In the genomic region with DNA sequence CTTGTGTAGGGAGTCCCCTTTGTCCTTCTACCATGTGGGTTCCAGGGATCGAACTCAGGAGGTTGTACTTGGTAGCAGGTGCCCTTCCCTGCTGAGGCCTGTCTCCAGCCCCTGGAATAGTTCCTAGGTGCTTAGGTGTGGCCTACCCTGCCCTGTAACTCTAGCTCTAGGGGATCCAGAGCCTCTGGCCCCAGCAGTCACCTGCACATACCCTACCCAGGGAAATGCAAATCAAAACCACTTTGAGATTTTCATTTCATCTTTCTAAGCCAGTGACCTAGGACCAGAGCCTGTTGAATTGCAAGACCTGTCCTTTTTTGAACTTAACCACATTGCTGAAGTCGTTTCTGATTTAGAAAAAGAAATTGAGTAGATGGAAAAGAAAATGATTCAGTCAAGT, we compare ENCODE assay signal across 11 mouse cellular contexts. TPM values are rescaled to one million over a fixed set of nuclear protein-coding genes. Genes with fewer than 3 reads are reported as not detected.
DNase-seq lines count a peak whose midpoint lies in the region; ATAC-seq and TF ChIP-seq lines count a peak whose summit lies in the region.
"Not testable (repeated sequence)": the region's sequence is repeated elsewhere in the genome, so short reads cannot be mapped to it uniquely, and the experiment has no call there.
"Had no signal": no experiment of that assay in that cellular context is flagged by ENCODE, and none has a peak within 500 bp of the region (broad histone marks: within the 10 kb centered on the region; RNA-seq: fewer than 3 reads in every experiment).

No protein-coding gene starts in this region.

- H3K9ac ChIP-seq in CH12.LX (ENCODE audit: insufficient read depth, low read depth) = peak overlapping the region; percentile 96
- not testable (repeated sequence) for H3K9ac ChIP-seq in forebrain, embryonic 13.5 days; hindbrain, embryonic 13.5 days; limb, embryonic 12.5 days (replicated peaks); midbrain, embryonic 13.5 days (replicated peaks); stomach, embryonic 15.5 days
- 0 out of 2 replicates have a peak overlapping the region, but pooled peaks have one; percentile 86 for H3K9ac ChIP-seq in liver, embryonic 15.5 days

- not testable (repeated sequence) for H3K27me3 ChIP-seq in CH12.LX (replicated peaks); embryonic facial prominence, embryonic 10.5 days (replicated peaks; ENCODE audit: low read depth, poor library complexity, severe bottlenecking); forebrain, embryonic 13.5 days; hindbrain, embryonic 13.5 days; limb, embryonic 12.5 days; liver, embryonic 15.5 days; midbrain, embryonic 13.5 days; stomach, embryonic 15.5 days (replicated peaks)

- peak; percentile 43 for DNase-seq in CH12.LX (ENCODE audit: extremely low read depth)
- not testable (repeated sequence) for DNase-seq in embryonic facial prominence, embryonic 10.5 days (ENCODE audit: low spot score)

- TF ChIP-seq POLR2A in CH12.LX (IDR thresholded peaks at IDR 0.05; ENCODE audit: low read depth, low read length) = peak; percentile 48; the same call in 1 of the 2 replicates

- peaks cover 26 to 45% of the 10 kb centered on the region in 2 experiments for H3K36me3 ChIP-seq in CH12.LX (replicated peaks in 1 of 2; ENCODE audit: control insufficient read depth in 1 of 2, insufficient read depth in 1 of 2, low read length in 1 of 2)
- peaks cover 46% of the 10 kb centered on the region for H3K36me3 ChIP-seq in embryonic facial prominence, embryonic 10.5 days (replicated peaks)
- H3K36me3 ChIP-seq in forebrain, embryonic 13.5 days (ENCODE audit: poor library complexity, severe bottlenecking) = peaks cover 21% of the 10 kb centered on the region; the same call in 1 of the 2 replicates
- H3K36me3 ChIP-seq in hindbrain, embryonic 13.5 days; stomach, embryonic 15.5 days: not testable (repeated sequence)
- H3K36me3 ChIP-seq in limb, embryonic 12.5 days = peaks cover 30% of the 10 kb centered on the region
- H3K36me3 ChIP-seq in liver, embryonic 15.5 days (replicated peaks) = peaks cover 35% of the 10 kb centered on the region
- peaks cover 12% of the 10 kb centered on the region for H3K36me3 ChIP-seq in midbrain, embryonic 13.5 days

- H3K4me1 ChIP-seq in CH12.LX (ENCODE audit: control insufficient read depth in 1 of 2, insufficient read depth in 2 of 2) = peaks cover 7 to 50% of the 10 kb centered on the region in 2 experiments
- H3K4me1 ChIP-seq in embryonic facial prominence, embryonic 10.5 days = peaks cover 18% of the 10 kb centered on the region
- peaks cover 20% of the 10 kb centered on the region for H3K4me1 ChIP-seq in forebrain, embryonic 13.5 days
- peaks cover 23% of the 10 kb centered on the region for H3K4me1 ChIP-seq in hindbrain, embryonic 13.5 days (replicated peaks)
- peaks cover 15% of the 10 kb centered on the region for H3K4me1 ChIP-seq in limb, embryonic 12.5 days (replicated peaks)
- H3K4me1 ChIP-seq in liver, embryonic 15.5 days (replicated peaks) = peaks cover 47% of the 10 kb centered on the region
- peaks cover 21% of the 10 kb centered on the region for H3K4me1 ChIP-seq in midbrain, embryonic 13.5 days (replicated peaks)
- peaks cover 15% of the 10 kb centered on the region; the same call in 1 of the 2 replicates for H3K4me1 ChIP-seq in stomach, embryonic 15.5 days

- H3K4me2 ChIP-seq in CH12.LX (ENCODE audit: insufficient read depth, low read depth, poor library complexity, severe bottlenecking) = peak overlapping the region; percentile 82
- H3K4me2 ChIP-seq in forebrain, embryonic 13.5 days = peak overlapping the region; percentile 62; the same call in 1 of the 2 replicates
- peak overlapping the region; percentile 60 for H3K4me2 ChIP-seq in hindbrain, embryonic 13.5 days
- peak overlapping the region; percentile 59; the same call in 1 of the 2 replicates for H3K4me2 ChIP-seq in limb, embryonic 12.5 days
- peak overlapping the region; percentile 90 for H3K4me2 ChIP-seq in liver, embryonic 15.5 days
- H3K4me2 ChIP-seq in midbrain, embryonic 13.5 days (replicated peaks) = peak overlapping the region; percentile 63
- peak overlapping the region; percentile 48; the same call in 1 of the 2 replicates for H3K4me2 ChIP-seq in stomach, embryonic 15.5 days

- H3K9me3 ChIP-seq in CH12.LX (replicated peaks; ENCODE audit: low read length); embryonic facial prominence, embryonic 10.5 days; forebrain, embryonic 13.5 days (replicated peaks); hindbrain, embryonic 13.5 days; limb, embryonic 12.5 days; liver, embryonic 15.5 days (replicated peaks); midbrain, embryonic 13.5 days; stomach, embryonic 15.5 days: not testable (repeated sequence)

- not testable (repeated sequence) for TF ChIP-seq RAD21 in CH12.LX (IDR thresholded peaks at IDR 0.05; ENCODE audit: low read depth, low read length)

- dilution Hi-C loops in CH12.LX (cut with MboI; ENCODE audit: extremely low pct_ligation_motif_present, extremely low pct_unique_long_range_greater_than_20kb, low sequenced_read_pairs) = not testable (repeated sequence)

- TF ChIP-seq EP300 in CH12.LX (IDR thresholded peaks at IDR 0.05; ENCODE audit: low read length) = peak; percentile 25; the same call in 1 of the 2 replicates

- in situ Hi-C loops in CH12.LX (cut with MboI; ENCODE audit: low pct_ligation_motif_present, low pct_unique_long_range_greater_than_20kb, low sequenced_read_pairs) = not testable (repeated sequence)

- 94% methylated on average over 2 of the region's 2 CpGs for whole genome bisulfite sequencing in embryonic facial prominence, embryonic 10.5 days
- 96% methylated on average over 2 of the region's 2 CpGs for WGBS in forebrain, embryonic 13.5 days
- 93% methylated on average over 2 of the region's 2 CpGs for WGBS in hindbrain, embryonic 13.5 days
- 86% methylated on average over 2 of the region's 2 CpGs for WGBS in limb, embryonic 12.5 days
- WGBS in liver, embryonic 15.5 days (ENCODE audit: insufficient replicate concordance) = 76% methylated on average over 2 of the region's 2 CpGs
- WGBS in midbrain, embryonic 13.5 days = 90% methylated on average over 2 of the region's 2 CpGs
- 84% methylated on average over 2 of the region's 2 CpGs for WGBS in stomach, embryonic 15.5 days

- peak overlapping the region; percentile 35 to 89 (median 73) for H3K4me3 ChIP-seq in CH12.LX (replicated peaks in 1 of 3; ENCODE audit: low read depth in 2 of 3, low read length in 2 of 3, poor library complexity in 1 of 3)
- peak overlapping the region; percentile 79; the same call in 1 of the 2 replicates for H3K4me3 ChIP-seq in embryonic facial prominence, embryonic 10.5 days
- H3K4me3 ChIP-seq in forebrain, embryonic 13.5 days; hindbrain, embryonic 13.5 days; limb, embryonic 12.5 days (replicated peaks); midbrain, embryonic 13.5 days (replicated peaks); stomach, embryonic 15.5 days (replicated peaks): not testable (repeated sequence)
- H3K4me3 ChIP-seq in liver, embryonic 15.5 days (replicated peaks) = peak overlapping the region; percentile 85

- not testable (repeated sequence) for TF ChIP-seq CTCF in CH12.LX (conservative IDR thresholded peaks at IDR 0.05 in 1 of 2, IDR thresholded peaks at IDR 0.05 in 1 of 2; ENCODE audit: low read depth in 2 of 2, low read length in 2 of 2)

- peak overlapping the region; percentile 77 for H3K27ac ChIP-seq in CH12.LX (ENCODE audit: insufficient read depth, low read depth)
- H3K27ac ChIP-seq in embryonic facial prominence, embryonic 10.5 days (replicated peaks); forebrain, embryonic 13.5 days; hindbrain, embryonic 13.5 days; limb, embryonic 12.5 days; liver, embryonic 15.5 days (replicated peaks); midbrain, embryonic 13.5 days; stomach, embryonic 15.5 days: not testable (repeated sequence)

- not testable (repeated sequence) for ATAC-seq in forebrain, embryonic 13.5 days; hindbrain, embryonic 13.5 days (ENCODE audit: low FRiP score); limb, embryonic 12.5 days (ENCODE audit: insufficient number of reproducible peaks, insufficient read depth, low FRiP score, low TSS enrichment, low read depth); liver, embryonic 15.5 days (ENCODE audit: insufficient read depth); midbrain, embryonic 13.5 days; stomach, embryonic 15.5 days (ENCODE audit: insufficient read depth, low FRiP score, low read depth)

- peaks cover 31% of the 10 kb centered on the region for H3K79me2 ChIP-seq in CH12.LX (replicated peaks; ENCODE audit: control insufficient read depth, extremely low read depth, insufficient read depth, poor library complexity, severe bottlenecking)

RNA-seq across cellular contexts. Expression of a gene that starts 1.6 kb away (rescaled TPM):
- total RNA-seq in CH12.LX (2012; rRNA removed) = 20.7 and 23.7 TPM in 2 replicates
- total RNA-seq in CH12.LX (2014; rRNA removed) = 45.1 and 50.2 TPM in 2 replicates
- 28.2 and 32.1 TPM in 2 replicates for polyA plus RNA-seq in CH12.LX (2012; ENCODE audit: insufficient read length, low read depth)
- 27.4 and 29.5 TPM in 2 replicates for polyA plus RNA-seq in embryonic facial prominence, embryonic 10.5 days (2016; fragmentation: Nextera tagmentation; extraction: Ambion mirVana)
- polyA plus RNA-seq in forebrain, embryonic 13.5 days (2015; fragmentation: Nextera tagmentation; extraction: Ambion mirVana) = 19.1 and 19.2 TPM in 2 replicates
- 14.7 and 15.3 TPM in 2 replicates for polyA plus RNA-seq in hindbrain, embryonic 13.5 days (2015; fragmentation: Nextera tagmentation; extraction: Ambion mirVana)
- 27.5 and 28.5 TPM in 2 replicates for polyA plus RNA-seq in limb, embryonic 12.5 days (2016; fragmentation: Nextera tagmentation; extraction: Ambion mirVana)
- polyA plus RNA-seq in liver, embryonic 15.5 days (2015; fragmentation: Nextera tagmentation; extraction: Ambion mirVana) = 12.5 and 12.6 TPM in 2 replicates
- polyA plus RNA-seq in midbrain, embryonic 13.5 days (2015; fragmentation: Nextera tagmentation; extraction: Ambion mirVana) = 16.3 and 18.2 TPM in 2 replicates
- 17.4 and 18.7 TPM in 2 replicates for polyA plus RNA-seq in stomach, embryonic 15.5 days (2015; fragmentation: Nextera tagmentation; extraction: Ambion mirVana)

RNA-seq across cellular contexts. Expression of a gene that starts 1.7 kb away (rescaled TPM):
- 29.1 and 29.5 TPM in 2 replicates for total RNA-seq in CH12.LX (2012; rRNA removed)
- 44.4 and 44.8 TPM in 2 replicates for total RNA-seq in CH12.LX (2014; rRNA removed)
- polyA plus RNA-seq in CH12.LX (2012; ENCODE audit: insufficient read length, low read depth) = 37.6 and 43.6 TPM in 2 replicates
- polyA plus RNA-seq in embryonic facial prominence, embryonic 10.5 days (2016; fragmentation: Nextera tagmentation; extraction: Ambion mirVana) = 46.5 and 52.5 TPM in 2 replicates
- 49.8 and 51.4 TPM in 2 replicates for polyA plus RNA-seq in forebrain, embryonic 13.5 days (2015; fragmentation: Nextera tagmentation; extraction: Ambion mirVana)
- 47.9 and 50.5 TPM in 2 replicates for polyA plus RNA-seq in hindbrain, embryonic 13.5 days (2015; fragmentation: Nextera tagmentation; extraction: Ambion mirVana)
- 49.0 and 53.5 TPM in 2 replicates for polyA plus RNA-seq in limb, embryonic 12.5 days (2016; fragmentation: Nextera tagmentation; extraction: Ambion mirVana)
- 17.2 and 19.0 TPM in 2 replicates for polyA plus RNA-seq in liver, embryonic 15.5 days (2015; fragmentation: Nextera tagmentation; extraction: Ambion mirVana)
- polyA plus RNA-seq in midbrain, embryonic 13.5 days (2015; fragmentation: Nextera tagmentation; extraction: Ambion mirVana) = 51.3 and 53.7 TPM in 2 replicates
- 41.6 and 46.8 TPM in 2 replicates for polyA plus RNA-seq in stomach, embryonic 15.5 days (2015; fragmentation: Nextera tagmentation; extraction: Ambion mirVana)

RNA-seq across cellular contexts. Expression of a gene that starts 46.0 kb away (rescaled TPM):
- 6.1 and 8.4 TPM in 2 replicates for total RNA-seq in CH12.LX (2012; rRNA removed)
- 11.4 and 12.4 TPM in 2 replicates for total RNA-seq in CH12.LX (2014; rRNA removed)
- 8.9 and 11.1 TPM in 2 replicates for polyA plus RNA-seq in CH12.LX (2012; ENCODE audit: insufficient read length, low read depth)
- polyA plus RNA-seq in embryonic facial prominence, embryonic 10.5 days (2016; fragmentation: Nextera tagmentation; extraction: Ambion mirVana) = 18.8 and 22.7 TPM in 2 replicates
- 17.6 and 19.0 TPM in 2 replicates for polyA plus RNA-seq in forebrain, embryonic 13.5 days (2015; fragmentation: Nextera tagmentation; extraction: Ambion mirVana)
- 15.7 and 16.0 TPM in 2 replicates for polyA plus RNA-seq in hindbrain, embryonic 13.5 days (2015; fragmentation: Nextera tagmentation; extraction: Ambion mirVana)
- polyA plus RNA-seq in limb, embryonic 12.5 days (2016; fragmentation: Nextera tagmentation; extraction: Ambion mirVana) = 18.8 TPM in 2 replicates
- 3.8 and 4.0 TPM in 2 replicates for polyA plus RNA-seq in liver, embryonic 15.5 days (2015; fragmentation: Nextera tagmentation; extraction: Ambion mirVana)
- 18.6 and 18.7 TPM in 2 replicates for polyA plus RNA-seq in midbrain, embryonic 13.5 days (2015; fragmentation: Nextera tagmentation; extraction: Ambion mirVana)
- polyA plus RNA-seq in stomach, embryonic 15.5 days (2015; fragmentation: Nextera tagmentation; extraction: Ambion mirVana) = 10.5 and 12.3 TPM in 2 replicates

RNA-seq across cellular contexts. Expression of a gene that starts 48.4 kb away (rescaled TPM):
- total RNA-seq in CH12.LX (2012; rRNA removed) (not detected in 2 replicates), CH12.LX (2014; rRNA removed) (not detected in 2 replicates)
- not detected in 2 replicates for polyA plus RNA-seq in CH12.LX (2012; ENCODE audit: insufficient read length, low read depth)
- 0.10 and 0.15 TPM in 2 replicates for polyA plus RNA-seq in embryonic facial prominence, embryonic 10.5 days (2016; fragmentation: Nextera tagmentation; extraction: Ambion mirVana)
- polyA plus RNA-seq in forebrain, embryonic 13.5 days (2015; fragmentation: Nextera tagmentation; extraction: Ambion mirVana) = 0.25 and 0.45 TPM in 2 replicates
- 0.23 and 0.55 TPM in 2 replicates for polyA plus RNA-seq in hindbrain, embryonic 13.5 days (2015; fragmentation: Nextera tagmentation; extraction: Ambion mirVana)
- polyA plus RNA-seq in limb, embryonic 12.5 days (2016; fragmentation: Nextera tagmentation; extraction: Ambion mirVana) = 0.06 and 0.24 TPM in 2 replicates
- polyA plus RNA-seq in liver, embryonic 15.5 days (2015; fragmentation: Nextera tagmentation; extraction: Ambion mirVana) = not detected in 2 replicates
- polyA plus RNA-seq in midbrain, embryonic 13.5 days (2015; fragmentation: Nextera tagmentation; extraction: Ambion mirVana) = 0.05 and 0.27 TPM in 2 replicates
- 0.04 and 0.06 TPM in 2 replicates for polyA plus RNA-seq in stomach, embryonic 15.5 days (2015; fragmentation: Nextera tagmentation; extraction: Ambion mirVana)
- total RNA-seq: megakaryocyte-erythroid progenitor cell, adult 5-6 weeks had no signal
- polyA plus RNA-seq: heart, postnatal 0 days; limb, embryonic 11.5 days had no signal
